Comparison of ENCODE assay signal across 23 mouse cellular contexts in the genomic region with DNA sequence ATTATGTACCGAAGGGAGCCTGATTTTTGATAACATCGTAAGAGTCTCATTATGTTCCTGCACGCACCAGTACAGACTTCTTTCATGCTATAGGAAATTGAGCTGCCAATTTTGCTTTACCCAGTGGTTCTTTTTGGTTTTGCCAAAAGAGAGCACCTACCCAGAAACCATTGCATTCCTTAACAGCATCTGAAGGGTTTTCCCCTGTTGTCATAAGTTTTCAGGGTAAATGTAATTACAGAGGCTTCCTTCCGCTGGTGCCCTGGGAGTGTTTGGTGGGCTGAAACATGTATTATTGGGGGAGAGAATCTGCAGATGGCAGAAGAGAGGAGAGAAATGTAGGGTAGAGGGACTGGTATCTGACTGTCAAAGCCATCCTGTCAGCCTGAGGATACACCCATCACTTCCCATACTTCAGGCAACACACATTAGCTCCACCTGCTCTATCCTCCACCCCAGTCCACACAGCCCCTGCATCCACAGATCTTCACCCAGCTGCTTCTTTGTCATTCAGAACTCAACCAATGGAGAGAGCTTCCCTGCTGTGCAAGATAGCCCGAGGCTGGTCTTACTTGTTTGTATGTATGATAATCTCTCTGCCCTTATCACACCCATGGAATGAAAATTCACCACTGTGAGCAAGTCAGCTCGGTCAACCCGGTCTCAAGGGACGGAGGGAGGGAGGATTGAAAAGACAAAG.
DNase-seq lines count a peak whose midpoint lies in the region; ATAC-seq and TF ChIP-seq lines count a peak whose summit lies in the region.
"Had no signal": no experiment of that assay in that cellular context is flagged by ENCODE, and none has a peak within 500 bp of the region (broad histone marks: within the 10 kb centered on the region; RNA-seq: fewer than 3 reads in every experiment).

No protein-coding gene starts in this region.

- ATAC-seq in hindbrain, postnatal 0 days: no peak
- peak; percentile 66 for ATAC-seq in CD4-positive, CD25-positive, alpha-beta regulatory T cell, adult 4 months
- peak; percentile 78 for ATAC-seq in midbrain, embryonic 13.5 days
- ATAC-seq: forebrain, embryonic 13.5 days had no signal

- DNase-seq in hindbrain, embryonic 10.5 days (ENCODE audit: low spot score): peak; percentile 9
- no peak for DNase-seq in hindbrain, postnatal 0 days (ENCODE audit: low spot score)
- DNase-seq in ZHBTc4 (ENCODE audit: low read depth, low spot score): peak; percentile 97
- DNase-seq in adrenal gland, adult (ENCODE audit: inconsistent age in 2 of 2, low spot score in 1 of 2): no peak
- no peak for DNase-seq in gastrocnemius, postnatal 4 days (ENCODE audit: low spot score in 2 of 2)
- no peak for DNase-seq in urinary bladder, adult 18-20 months (ENCODE audit: low spot score in 2 of 2)
- DNase-seq: adrenal gland, postnatal 25 days; cerebellum, adult 8-10 months; heart, postnatal 36 days; kidney, adult 11 months; layer of hippocampus, postnatal 36 days; liver, embryonic 13.5 days; spleen, adult 18-20 months; thymus, adult 2 months had no signal

- peaks cover 11% of the 10 kb centered on the region for H3K4me1 ChIP-seq in hindbrain, embryonic 10.5 days (replicated peaks)
- no peaks in the 10 kb centered on the region for H3K4me1 ChIP-seq in hindbrain, postnatal 0 days (ENCODE audit: insufficient read depth, low read length)
- peaks cover 10% of the 10 kb centered on the region for H3K4me1 ChIP-seq in midbrain, embryonic 13.5 days (replicated peaks)
- H3K4me1 ChIP-seq: forebrain, embryonic 13.5 days; limb, embryonic 10.5 days; lung, embryonic 15.5 days had no signal

- H3K9ac ChIP-seq in hindbrain, postnatal 0 days (replicated peaks; ENCODE audit: low read length): no peak overlapping the region
- no peak overlapping the region for H3K9ac ChIP-seq in midbrain, embryonic 13.5 days (replicated peaks)
- H3K9ac ChIP-seq: forebrain, embryonic 13.5 days; heart, embryonic 12.5 days; liver, embryonic 13.5 days; lung, embryonic 15.5 days had no signal

- no peak overlapping the region for H3K4me3 ChIP-seq in hindbrain, embryonic 10.5 days
- H3K4me3 ChIP-seq in hindbrain, postnatal 0 days (ENCODE audit: low read length): no peak overlapping the region
- H3K4me3 ChIP-seq in midbrain, embryonic 13.5 days (replicated peaks): no peak overlapping the region
- H3K4me3 ChIP-seq: forebrain, embryonic 13.5 days; heart, embryonic 12.5 days; limb, embryonic 10.5 days; liver, embryonic 13.5 days; lung, embryonic 15.5 days had no signal

- H3K36me3 ChIP-seq in hindbrain, embryonic 10.5 days: no peaks in the 10 kb centered on the region
- no peaks in the 10 kb centered on the region for H3K36me3 ChIP-seq in hindbrain, postnatal 0 days (ENCODE audit: insufficient read depth, low read length)
- no peaks in the 10 kb centered on the region for H3K36me3 ChIP-seq in midbrain, embryonic 13.5 days
- H3K36me3 ChIP-seq: G1E; heart, embryonic 12.5 days; limb, embryonic 10.5 days; liver, embryonic 13.5 days; lung, embryonic 15.5 days had no signal

- no peak overlapping the region for H3K4me2 ChIP-seq in hindbrain, postnatal 0 days (ENCODE audit: low read depth, low read length)
- no peak overlapping the region for H3K4me2 ChIP-seq in midbrain, embryonic 13.5 days (replicated peaks)
- H3K4me2 ChIP-seq: forebrain, embryonic 13.5 days; liver, embryonic 13.5 days; lung, embryonic 15.5 days had no signal

- no peak for TF ChIP-seq CTCF in hindbrain, postnatal 0 days (IDR thresholded peaks at IDR 0.05; ENCODE audit: low read depth)

- H3K27ac ChIP-seq in hindbrain, embryonic 10.5 days: 0 out of 2 replicates have a peak overlapping the region, but pooled peaks have one; percentile 5
- H3K27ac ChIP-seq in hindbrain, postnatal 0 days: no peak overlapping the region
- H3K27ac ChIP-seq in midbrain, embryonic 13.5 days: 0 out of 2 replicates have a peak overlapping the region, but pooled peaks have one; percentile 65
- H3K27ac ChIP-seq: forebrain, embryonic 13.5 days; kidney, postnatal 0 days; limb, embryonic 10.5 days; liver, embryonic 13.5 days; lung, embryonic 15.5 days; macrophage had no signal

- no peaks in the 10 kb centered on the region for H3K27me3 ChIP-seq in hindbrain, embryonic 10.5 days (ENCODE audit: insufficient read depth, poor library complexity, severe bottlenecking)
- no peaks in the 10 kb centered on the region for H3K27me3 ChIP-seq in hindbrain, postnatal 0 days (ENCODE audit: insufficient read depth, low read length)
- no peaks in the 10 kb centered on the region for H3K27me3 ChIP-seq in midbrain, embryonic 13.5 days
- H3K27me3 ChIP-seq: forebrain, embryonic 13.5 days; heart, embryonic 12.5 days; liver, embryonic 13.5 days; lung, embryonic 15.5 days had no signal

- 59% methylated on average over 8 of the region's 8 CpGs for WGBS in hindbrain, embryonic 10.5 days
- WGBS in hindbrain, postnatal 0 days: 55% methylated on average over 8 of the region's 8 CpGs
- 55% methylated on average over 8 of the region's 8 CpGs for WGBS in midbrain, embryonic 13.5 days

- 0 out of 2 replicates have a peak, but pooled peaks cover 8% of the 10 kb centered on the region for H3K9me3 ChIP-seq in hindbrain, embryonic 10.5 days
- no peaks in the 10 kb centered on the region for H3K9me3 ChIP-seq in hindbrain, postnatal 0 days (ENCODE audit: low read length)
- H3K9me3 ChIP-seq in midbrain, embryonic 13.5 days: peaks cover 2% of the 10 kb centered on the region; the same call in 1 of the 2 replicates
- H3K9me3 ChIP-seq: forebrain, embryonic 13.5 days; G1E; limb, embryonic 10.5 days; liver, embryonic 13.5 days; lung, embryonic 15.5 days had no signal

Comparison
In these comparisons a context has a peak if more than half of its experiments do, and no peak if none do; other contexts are left out.
1. DNase-seq: peak in hindbrain, embryonic 10.5 days (single experiment) and ZHBTc4 (single experiment); none in hindbrain, postnatal 0 days (single experiment), adrenal gland, adult (0 of 2), gastrocnemius, postnatal 4 days (0 of 2) and urinary bladder, adult 18-20 months (0 of 2).